Mouse (Mus musculus) limb, embryonic 15.5 days (tissue): ENCODE results near the gene Vwa1. TPM values are rescaled to one million over a fixed set of nuclear protein-coding genes. Genes with fewer than 3 reads are reported as not detected.
"Not testable (repeated sequence)": the region's sequence is repeated elsewhere in the genome, so short reads cannot be mapped to it uniquely, and the experiment has no call there.

Experiments used
- ATAC-seq: fragments of 200-750 bp; cut with Nextera tagmentation; 2 replicates; pipeline ENCODE4 v1.8.0; 2017; ENCODE audit warnings: low read depth, moderate TSS enrichment; ENCODE audit not compliant: insufficient number of reproducible peaks, low FRiP score, low TSS enrichment
- H3K27ac ChIP-seq: fragments of 300-500 bp; sonication (generic); 2 replicates; pipeline ENCODE4 v1.5.1; 2015; ENCODE audit warnings: moderate library complexity, mild to moderate bottlenecking, inconsistent platforms
- H3K27me3 ChIP-seq: fragments of 300-500 bp; sonication (generic); 2 replicates; pipeline ENCODE4 v1.6.1; 2015; ENCODE audit warnings: inconsistent platforms
- H3K36me3 ChIP-seq: fragments of 300-500 bp; sonication (generic); 2 replicates; pipeline ENCODE4 v1.6.1; 2015; ENCODE audit warnings: inconsistent platforms
- H3K4me1 ChIP-seq: fragments of 300-500 bp; sonication (generic); 2 replicates; pipeline ENCODE4 v1.6.1; 2015; ENCODE audit warnings: inconsistent platforms
- H3K4me2 ChIP-seq: fragments of 300-500 bp; sonication (generic); 2 replicates; pipeline ENCODE4 v1.6.1; 2015; ENCODE audit warnings: mild to moderate bottlenecking, inconsistent platforms
- H3K4me3 ChIP-seq: fragments of 300-500 bp; sonication (generic); 2 replicates; pipeline ENCODE4 v1.5.1; 2015; ENCODE audit warnings: mild to moderate bottlenecking, inconsistent platforms
- H3K9ac ChIP-seq: fragments of 300-500 bp; sonication (generic); 2 replicates; pipeline ENCODE4 v1.6.1; 2015; ENCODE audit warnings: inconsistent platforms
- H3K9me3 ChIP-seq: fragments of 300-500 bp; sonication (generic); 2 replicates; pipeline ENCODE4 v1.6.1; 2016; ENCODE audit warnings: inconsistent platforms
- WGBS: fragments of 180-500 bp; shearing (Covaris S2); methylation state at CpG from one replicate; pipeline ENCODE4 v1.1.7; 2015; 5-methylcytosine and 5-hydroxymethylcytosine counted together
- polyA plus RNA-seq: library from polyadenylated mRNA; unstranded; fragments of >200 nt; fragmentation: Nextera tagmentation; extraction: Ambion mirVana; gene quantifications from 2 replicates; pipeline ENCODE4 v1.2.1, GENCODE M21; 2015

The Vwa1 gene
- polyA plus RNA-seq, 1 experiment from 2014 or later = 17.6 TPM

- Histone ChIP-seq H3K4me3 (no peak overlapping the region), H3K27ac (no peak overlapping the region), H3K4me2 (no peak overlapping the region), H3K9ac (no peak overlapping the region), H3K27me3 (no peaks in the 10 kb centered on the region), H3K9me3 (no peaks in the 10 kb centered on the region), H3K36me3 (no peaks in the 10 kb centered on the region), H3K4me1 (no peaks in the 10 kb centered on the region; the same call in 1 of the 2 replicates)
- 70% methylated on average over 24 of the region's 24 CpGs for WGBS
- ATAC-seq = no peak
These were observed 16.9 kb upstream of the Vwa1 start for GRCm38 (mm10) chr4:155791240-155791933.

GRCm38 (mm10) chr4:155790650-155791161 lies 16.2 kb upstream of the Vwa1 start:
- Histone ChIP-seq H3K4me2 (no peak overlapping the region), H3K4me3 (no peak overlapping the region), H3K27me3 (no peaks in the 10 kb centered on the region), H3K9ac (no peak overlapping the region), H3K4me1 (peaks cover under 1% of the 10 kb centered on the region; the same call in 1 of the 2 replicates), H3K36me3 (no peaks in the 10 kb centered on the region), H3K9me3 (no peaks in the 10 kb centered on the region), H3K27ac (no peak overlapping the region)
- WGBS = 45% methylated on average over 3 of the region's 3 CpGs
- ATAC-seq = no peak

GRCm38 (mm10) chr4:155790021-155790489 lies 15.6 kb upstream of the Vwa1 start, which contains the start of gene Ankrd65:
Gene Ankrd65, plus strand, starts transcription at chr4:155790439.
- Histone ChIP-seq H3K4me2 (no peak within 1 kb of the TSS), H3K27ac (no peak within 1 kb of the TSS), H3K4me3 (no peak within 1 kb of the TSS), H3K36me3 (no peaks in the 10 kb centered on the region), H3K27me3 (no peaks in the 10 kb centered on the region), H3K9me3 (no peaks in the 10 kb centered on the region), H3K9ac (no peak within 1 kb of the TSS), H3K4me1 (peaks cover 7% of the 10 kb centered on the region)
- no peak for ATAC-seq
- 83% methylated on average over 3 of the region's 3 CpGs for WGBS

- H3K27me3 ChIP-seq, H3K4me2 ChIP-seq, H3K9ac ChIP-seq, H3K36me3 ChIP-seq, H3K27ac ChIP-seq, ATAC-seq, H3K4me3 ChIP-seq, H3K9me3 ChIP-seq: not testable (repeated sequence)
- 78% methylated on average over 4 of the region's 4 CpGs for WGBS
- peaks cover 12% of the 10 kb centered on the region for H3K4me1 ChIP-seq
These were observed 14.3 kb upstream of the Vwa1 start for GRCm38 (mm10) chr4:155788833-155789232.

GRCm38 (mm10) chr4:155788300-155788699 lies 13.8 kb upstream of the Vwa1 start:
- Histone ChIP-seq H3K9me3 (no peaks in the 10 kb centered on the region), H3K27ac (no peak overlapping the region), H3K4me1 (peaks cover 14% of the 10 kb centered on the region), H3K9ac (no peak overlapping the region), H3K4me2 (no peak overlapping the region), H3K36me3 (no peaks in the 10 kb centered on the region), H3K4me3 (no peak overlapping the region), H3K27me3 (no peaks in the 10 kb centered on the region)
- ATAC-seq = no peak
- WGBS = 65% methylated on average over 3 of the region's 3 CpGs

- Histone ChIP-seq H3K27me3 (no peaks in the 10 kb centered on the region), H3K9ac (no peak within 1 kb of the TSS), H3K4me2 (peak within 1 kb of the TSS; percentile 78), H3K4me3 (peak within 1 kb of the TSS; percentile 63), H3K27ac (peak within 1 kb of the TSS; percentile 80; the same call in 1 of the 2 replicates), H3K9me3 (no peaks in the 10 kb centered on the region), H3K36me3 (no peaks in the 10 kb centered on the region), H3K4me1 (peaks cover 14% of the 10 kb centered on the region)
- no peak for ATAC-seq
- 69% methylated on average over 5 of the region's 5 CpGs for WGBS
These were observed 11.3 kb upstream of the Vwa1 start, which contains the start of gene Tmem88b for GRCm38 (mm10) chr4:155785819-155786218. Gene Tmem88b, minus strand, starts transcription at chr4:155785874.

GRCm38 (mm10) chr4:155785246-155785645 lies 10.7 kb upstream of the Vwa1 start:
- no peaks in the 10 kb centered on the region for H3K27me3 ChIP-seq
- no peak overlapping the region for H3K27ac ChIP-seq
- H3K4me2 ChIP-seq = no peak overlapping the region
- no peak for ATAC-seq
- no peak overlapping the region for H3K9ac ChIP-seq
- peaks cover 14% of the 10 kb centered on the region for H3K4me1 ChIP-seq
- H3K4me3 ChIP-seq = no peak overlapping the region
- 87% methylated on average over 10 of the region's 10 CpGs for WGBS
- H3K36me3 ChIP-seq = no peaks in the 10 kb centered on the region
- H3K9me3 ChIP-seq = no peaks in the 10 kb centered on the region

- H3K9me3 ChIP-seq = no peaks in the 10 kb centered on the region
- no peaks in the 10 kb centered on the region for H3K36me3 ChIP-seq
- peaks cover 14% of the 10 kb centered on the region for H3K4me1 ChIP-seq
- peak; percentile 70 for ATAC-seq
- peak overlapping the region; percentile 63 for H3K4me3 ChIP-seq
- H3K9ac ChIP-seq = peak overlapping the region; percentile 82
- no peaks in the 10 kb centered on the region for H3K27me3 ChIP-seq
- peak overlapping the region; percentile 78 for H3K4me2 ChIP-seq
- WGBS = under 1% methylated on average over 52 of the region's 52 CpGs
- H3K27ac ChIP-seq = peak overlapping the region; percentile 80
These were observed 9.7 kb upstream of the Vwa1 start for GRCm38 (mm10) chr4:155784081-155784701.

- WGBS = 37% methylated on average over 16 of the region's 16 CpGs
- Histone ChIP-seq H3K27me3 (no peaks in the 10 kb centered on the region), H3K9ac (peak overlapping the region; percentile 82; the same call in 1 of the 2 replicates), H3K4me2 (peak overlapping the region; percentile 78), H3K36me3 (no peaks in the 10 kb centered on the region), H3K27ac (peak overlapping the region; percentile 80), H3K4me1 (peaks cover 14% of the 10 kb centered on the region), H3K4me3 (peak overlapping the region; percentile 63), H3K9me3 (no peaks in the 10 kb centered on the region)
- peak; percentile 26; the same call in 1 of the 2 replicates for ATAC-seq
These were observed 9.1 kb upstream of the Vwa1 start for GRCm38 (mm10) chr4:155783486-155784080.

GRCm38 (mm10) chr4:155780895-155781294 lies 6.4 kb upstream of the Vwa1 start:
- H3K27me3 ChIP-seq = no peaks in the 10 kb centered on the region
- H3K4me2 ChIP-seq = no peak overlapping the region
- peak; percentile 62; the same call in 1 of the 2 replicates for ATAC-seq
- no peak overlapping the region for H3K9ac ChIP-seq
- H3K27ac ChIP-seq = peak overlapping the region; percentile 63
- H3K9me3 ChIP-seq = no peaks in the 10 kb centered on the region
- H3K36me3 ChIP-seq = no peaks in the 10 kb centered on the region
- H3K4me1 ChIP-seq = peaks cover 23% of the 10 kb centered on the region
- no peak overlapping the region for H3K4me3 ChIP-seq
- 31% methylated on average over 6 of the region's 6 CpGs for WGBS

- Histone ChIP-seq H3K27me3 (no peaks in the 10 kb centered on the region), H3K27ac (no peak overlapping the region), H3K4me3 (no peak overlapping the region), H3K4me1 (peaks cover 27% of the 10 kb centered on the region), H3K36me3 (no peaks in the 10 kb centered on the region), H3K9ac (no peak overlapping the region), H3K4me2 (no peak overlapping the region), H3K9me3 (no peaks in the 10 kb centered on the region)
- 80% methylated on average over 4 of the region's 4 CpGs for WGBS
- no peak for ATAC-seq
These were observed 5.0 kb upstream of the Vwa1 start for GRCm38 (mm10) chr4:155779498-155779897.
